Mouse (Mus musculus): ENCODE results near the gene Myh6.

DNA sequence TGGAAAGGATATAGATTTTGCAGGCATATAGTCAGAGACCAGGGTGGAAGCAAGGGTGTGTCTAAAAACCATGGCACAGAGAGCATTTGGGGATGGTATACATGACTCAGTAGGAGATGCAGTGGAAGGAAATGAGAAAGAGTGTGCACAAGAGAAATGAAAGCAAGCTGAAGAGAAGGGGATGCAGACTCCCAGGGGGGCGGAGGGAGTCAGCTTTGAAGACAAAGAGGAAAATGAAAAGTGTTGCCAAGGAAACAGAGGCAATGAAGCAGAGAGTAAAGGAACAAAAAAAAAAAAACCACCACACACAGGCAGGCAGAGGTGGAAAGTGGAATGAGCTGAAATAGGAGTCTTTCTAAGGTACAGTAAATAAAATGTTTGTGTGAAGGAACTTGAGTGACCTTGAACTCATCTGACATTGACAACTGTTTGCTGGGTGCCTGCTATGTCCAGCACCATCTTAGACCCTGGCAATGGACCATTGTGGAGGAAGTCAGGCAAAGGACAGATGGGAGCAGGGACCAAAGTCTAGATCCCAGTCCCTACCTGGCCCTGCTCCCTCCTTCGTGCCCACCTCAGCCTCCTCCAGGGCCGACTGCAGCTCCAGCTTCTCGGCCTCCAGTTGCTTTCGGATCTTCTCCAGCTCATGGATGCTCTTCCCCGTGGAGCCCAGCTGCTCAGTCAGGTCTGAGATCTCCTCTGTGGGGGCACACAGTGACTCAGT, 7.5 kb upstream of the Myh6 start:
- no peak for TF ChIP-seq GATA1 (IDR thresholded peaks at IDR 0.05; ENCODE audit: borderline replicate concordance, low read length)
- no peak for TF ChIP-seq FLI1 (IDR thresholded peaks at IDR 0.05; ENCODE audit: low read length)

All from megakaryocyte, embryonic 14.5 days (primary cell).